Mouse (Mus musculus): Measurements from ENCODE around the gene Tmem86a. TPM values are rescaled to one million over a fixed set of nuclear protein-coding genes. Genes with fewer than 3 reads are reported as not detected.

The Tmem86a gene
- polyA plus RNA-seq, 1 experiment, result 60.7 TPM

- TF ChIP-seq POLR2A (IDR thresholded peaks at IDR 0.05; ENCODE audit: low read depth, low read length), result no peak
- peak; percentile 33; the same call in 1 of the 2 replicates for TF ChIP-seq CTCF (IDR thresholded peaks at IDR 0.05; ENCODE audit: extremely low read depth, insufficient read depth, insufficient read length, insufficient replicate concordance)
- Histone ChIP-seq H3K27ac (ENCODE audit: insufficient read depth, low read length) (peak overlapping the region; percentile 89), H3K4me1 (ENCODE audit: control insufficient read depth, insufficient read depth, insufficient read length) (peaks cover 4% of the 10 kb centered on the region; the same call in 1 of the 2 replicates), H3K4me3 (ENCODE audit: extremely low read depth, insufficient read depth, insufficient read length) (peak overlapping the region; percentile 79), H3K36me3 (ENCODE audit: control insufficient read depth, insufficient read depth, low read length) (no peaks in the 10 kb centered on the region), H3K27me3 (ENCODE audit: control insufficient read depth, insufficient read depth, low read length) (no peaks in the 10 kb centered on the region)
- no peak for DNase-seq (ENCODE audit: low read depth in 1 of 2, low spot score in 2 of 2)
- under 1% methylated on average over 25 of the region's 25 CpGs for WGBS
These were observed 42.6 kb upstream of the Tmem86a start for GRCm38 (mm10) chr7:47007818-47008167.

- peak within 1 kb of the TSS; percentile 79 for H3K4me3 ChIP-seq (ENCODE audit: extremely low read depth, insufficient read depth, insufficient read length)
- peak; percentile 95 to 99 for DNase-seq (ENCODE audit: low read depth in 1 of 2, low spot score in 2 of 2)
- H3K4me1 ChIP-seq (ENCODE audit: control insufficient read depth, insufficient read depth, insufficient read length), result peaks cover 8% of the 10 kb centered on the region
- no peaks in the 10 kb centered on the region for H3K27me3 ChIP-seq (ENCODE audit: control insufficient read depth, insufficient read depth, low read length)
- no peak for TF ChIP-seq CTCF (IDR thresholded peaks at IDR 0.05; ENCODE audit: extremely low read depth, insufficient read depth, insufficient read length, insufficient replicate concordance)
- TF ChIP-seq POLR2A (IDR thresholded peaks at IDR 0.05; ENCODE audit: low read depth, low read length), result peak; percentile 39; the same call in 1 of the 2 replicates
- under 1% methylated on average over 57 of the region's 57 CpGs for WGBS
- no peaks in the 10 kb centered on the region for H3K36me3 ChIP-seq (ENCODE audit: control insufficient read depth, insufficient read depth, low read length)
- H3K27ac ChIP-seq (ENCODE audit: insufficient read depth, low read length), result peak within 1 kb of the TSS; percentile 89
These were observed 42.0 kb upstream of the Tmem86a start, which contains the start of gene Spty2d1 for GRCm38 (mm10) chr7:47008168-47008993. Gene Spty2d1, minus strand, starts transcription at chr7:47008411.

DNA sequence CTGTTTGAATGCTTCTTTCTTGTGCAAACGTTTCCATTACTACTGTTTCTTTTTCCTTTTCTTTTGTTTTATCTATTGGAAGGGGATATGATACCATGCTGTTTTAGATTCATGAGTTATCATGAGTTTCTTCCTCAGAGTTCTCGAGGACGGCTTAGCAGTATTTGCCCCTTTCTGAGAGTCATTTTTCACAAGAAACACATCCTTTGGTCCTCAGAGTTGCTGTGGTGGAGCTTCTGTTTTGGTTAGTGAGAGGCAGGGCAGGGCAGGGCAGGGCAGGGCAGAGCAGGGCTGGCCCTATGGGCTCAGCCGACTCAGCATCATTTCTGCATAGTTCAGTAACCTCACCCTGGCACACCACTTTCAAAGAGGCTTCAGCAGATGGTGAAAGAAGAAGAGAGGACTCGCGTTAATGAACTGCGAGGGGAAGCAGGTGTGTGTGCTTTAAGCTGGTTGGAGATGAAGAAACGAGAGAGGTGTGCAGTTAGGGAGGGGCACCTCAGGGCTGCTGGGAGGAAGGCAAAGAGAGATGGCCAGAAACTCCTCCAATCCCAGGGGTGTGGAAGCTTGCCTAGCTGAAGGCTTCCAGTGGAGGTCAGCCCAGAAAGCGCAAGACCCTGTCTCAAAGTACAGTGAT is 37.2 kb upstream of the Tmem86a start:
- peak overlapping the region; percentile 51 for H3K27ac ChIP-seq (ENCODE audit: insufficient read depth, low read length)

DNA sequence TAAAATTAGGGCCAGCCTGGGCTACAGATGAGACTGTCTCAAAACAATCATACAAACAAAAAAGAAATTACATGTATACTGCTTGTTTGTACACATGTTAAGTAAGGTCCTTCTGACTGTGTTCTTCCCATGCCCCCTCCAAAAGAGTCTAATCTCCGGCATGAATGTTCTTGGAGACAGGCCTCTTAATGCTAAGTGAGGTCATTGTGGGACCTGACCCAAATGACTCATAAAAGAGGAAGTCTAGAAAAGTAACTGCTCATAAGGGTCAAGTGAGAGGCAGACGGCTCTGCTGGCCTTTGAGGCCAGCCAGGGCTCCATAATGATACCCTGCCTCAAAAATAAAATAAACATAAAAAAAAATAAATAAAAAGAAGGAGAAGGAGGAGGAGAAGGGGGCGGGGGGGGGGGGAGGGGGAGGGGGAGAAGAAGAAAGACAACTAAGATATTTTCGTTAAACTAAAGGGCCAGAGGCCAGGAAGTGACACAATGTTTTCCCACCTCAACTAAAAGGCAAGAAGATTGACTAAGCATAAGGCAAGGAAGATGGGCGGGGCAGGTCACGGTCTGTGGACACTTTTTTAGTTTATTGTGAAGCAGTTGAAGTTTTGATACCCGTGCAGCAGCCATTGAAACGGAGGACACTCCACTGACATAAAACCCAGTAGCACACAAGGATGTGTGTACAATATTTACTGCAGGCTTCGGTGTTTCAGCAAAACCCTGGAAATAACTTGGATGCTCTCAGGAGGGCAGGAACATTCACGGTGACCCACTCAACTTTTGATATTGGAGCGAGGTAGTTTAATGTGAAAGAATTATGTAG is 35.6 kb upstream of the Tmem86a start:
- Histone ChIP-seq H3K27me3 (ENCODE audit: control insufficient read depth, insufficient read depth, low read length) (no peaks in the 10 kb centered on the region), H3K4me1 (ENCODE audit: control insufficient read depth, insufficient read depth, insufficient read length) (peaks cover 20% of the 10 kb centered on the region), H3K36me3 (ENCODE audit: control insufficient read depth, insufficient read depth, low read length) (no peaks in the 10 kb centered on the region), H3K27ac (ENCODE audit: insufficient read depth, low read length) (peak overlapping the region; percentile 26; the same call in 1 of the 2 replicates), H3K4me3 (ENCODE audit: extremely low read depth, insufficient read depth, insufficient read length) (no peak overlapping the region)
- peak in 1 of 2 experiments; percentile 24 for DNase-seq (ENCODE audit: low read depth in 1 of 2, low spot score in 2 of 2)
- TF ChIP-seq POLR2A (IDR thresholded peaks at IDR 0.05; ENCODE audit: low read depth, low read length) (no peak), CTCF (IDR thresholded peaks at IDR 0.05; ENCODE audit: extremely low read depth, insufficient read depth, insufficient read length, insufficient replicate concordance) (no peak)
- WGBS, result 30% methylated on average over 11 of the region's 11 CpGs

More for the DNA sequence above, 37.2 kb upstream of the Tmem86a start:
- no peak overlapping the region for H3K4me3 ChIP-seq (ENCODE audit: extremely low read depth, insufficient read depth, insufficient read length)
- TF ChIP-seq POLR2A (IDR thresholded peaks at IDR 0.05; ENCODE audit: low read depth, low read length), result no peak
- H3K27me3 ChIP-seq (ENCODE audit: control insufficient read depth, insufficient read depth, low read length), result no peaks in the 10 kb centered on the region
- no peaks in the 10 kb centered on the region for H3K36me3 ChIP-seq (ENCODE audit: control insufficient read depth, insufficient read depth, low read length)
- 14% methylated on average over 9 of the region's 9 CpGs for WGBS
- peaks cover 21% of the 10 kb centered on the region for H3K4me1 ChIP-seq (ENCODE audit: control insufficient read depth, insufficient read depth, insufficient read length)
- DNase-seq (ENCODE audit: low read depth in 1 of 2, low spot score in 2 of 2), result peak in 1 of 2 experiments; percentile 13

GRCm38 (mm10) chr7:47015390-47016065 is 34.9 kb upstream of the Tmem86a start:
- no peaks in the 10 kb centered on the region for H3K27me3 ChIP-seq (ENCODE audit: control insufficient read depth, insufficient read depth, low read length)
- TF ChIP-seq POLR2A (IDR thresholded peaks at IDR 0.05; ENCODE audit: low read depth, low read length) (no peak), CTCF (IDR thresholded peaks at IDR 0.05; ENCODE audit: extremely low read depth, insufficient read depth, insufficient read length, insufficient replicate concordance) (peak; percentile 17; the same call in 1 of the 2 replicates)
- WGBS, result 9% methylated on average over 6 of the region's 6 CpGs
- H3K4me1 ChIP-seq (ENCODE audit: control insufficient read depth, insufficient read depth, insufficient read length), result peaks cover 20% of the 10 kb centered on the region
- H3K4me3 ChIP-seq (ENCODE audit: extremely low read depth, insufficient read depth, insufficient read length), result no peak overlapping the region
- H3K36me3 ChIP-seq (ENCODE audit: control insufficient read depth, insufficient read depth, low read length), result no peaks in the 10 kb centered on the region
- peak in 1 of 2 experiments; percentile 68 for DNase-seq (ENCODE audit: low read depth in 1 of 2, low spot score in 2 of 2)
- peak overlapping the region; percentile 26; the same call in 1 of the 2 replicates for H3K27ac ChIP-seq (ENCODE audit: insufficient read depth, low read length)

- Histone ChIP-seq H3K27ac (ENCODE audit: insufficient read depth, low read length) (no peak overlapping the region), H3K36me3 (ENCODE audit: control insufficient read depth, insufficient read depth, low read length) (no peaks in the 10 kb centered on the region), H3K27me3 (ENCODE audit: control insufficient read depth, insufficient read depth, low read length) (no peaks in the 10 kb centered on the region), H3K4me3 (ENCODE audit: extremely low read depth, insufficient read depth, insufficient read length) (no peak overlapping the region), H3K4me1 (ENCODE audit: control insufficient read depth, insufficient read depth, insufficient read length) (peaks cover 20% of the 10 kb centered on the region)
- 93% methylated on average over 3 of the region's 3 CpGs for WGBS
- DNase-seq (ENCODE audit: low read depth in 1 of 2, low spot score in 2 of 2), result no peak
- TF ChIP-seq POLR2A (IDR thresholded peaks at IDR 0.05; ENCODE audit: low read depth, low read length) (no peak), CTCF (IDR thresholded peaks at IDR 0.05; ENCODE audit: extremely low read depth, insufficient read depth, insufficient read length, insufficient replicate concordance) (no peak)
These were observed 33.8 kb upstream of the Tmem86a start for GRCm38 (mm10) chr7:47016602-47017001.

All from spleen, adult 2 months (tissue).